Mouse (Mus musculus) forebrain, embryonic 13.5 days (tissue): ENCODE measurements around the gene Gm20662. TPM values are rescaled to one million over a fixed set of nuclear protein-coding genes. Genes with fewer than 3 reads are reported as not detected.

Experiments
- ATAC-seq: fragments of 200-750 bp; cut with Nextera tagmentation; 2 replicates; pipeline ENCODE4 v1.8.0; 2017
- H3K27ac ChIP-seq: fragments of 300-500 bp; sonication (generic); 2 replicates; pipeline ENCODE4 v1.5.1; 2015; ENCODE audit warnings: inconsistent platforms, mild to moderate bottlenecking, moderate library complexity
- H3K27me3 ChIP-seq: fragments of 300-500 bp; sonication (generic); 2 replicates; pipeline ENCODE4 v1.6.1; 2015; ENCODE audit warnings: mild to moderate bottlenecking, inconsistent platforms
- H3K36me3 ChIP-seq: fragments of 300-500 bp; sonication (generic); 2 replicates; pipeline ENCODE4 v1.6.1; 2015; ENCODE audit warnings: mild to moderate bottlenecking, inconsistent platforms; ENCODE audit not compliant: poor library complexity, severe bottlenecking
- H3K4me1 ChIP-seq: fragments of 300-500 bp; sonication (generic); 2 replicates; pipeline ENCODE4 v1.6.1; 2015; ENCODE audit warnings: inconsistent platforms
- H3K4me2 ChIP-seq: fragments of 300-500 bp; sonication (generic); 2 replicates; pipeline ENCODE4 v1.6.1; 2015; ENCODE audit warnings: inconsistent platforms, mild to moderate bottlenecking, moderate library complexity
- H3K4me3 ChIP-seq: fragments of 300-500 bp; sonication (generic); 2 replicates; pipeline ENCODE4 v1.5.1; 2015; ENCODE audit warnings: mild to moderate bottlenecking, inconsistent platforms
- H3K9ac ChIP-seq: fragments of 300-500 bp; sonication (generic); 2 replicates; pipeline ENCODE4 v1.6.1; 2015; ENCODE audit warnings: mild to moderate bottlenecking, inconsistent platforms
- H3K9me3 ChIP-seq: fragments of 300-500 bp; sonication (generic); replicated peaks from 2 replicates; pipeline ENCODE4 v1.6.1; 2016; ENCODE audit warnings: inconsistent platforms
- WGBS: fragments of 180-500 bp; shearing (Covaris S2); methylation state at CpG from one replicate; pipeline ENCODE4 v1.1.7; 2015; 5-methylcytosine and 5-hydroxymethylcytosine counted together
- polyA plus RNA-seq: library from polyadenylated mRNA; unstranded; fragments of >200 nt; fragmentation: Nextera tagmentation; extraction: Ambion mirVana; gene quantifications from 2 replicates; pipeline ENCODE4 v1.2.1, GENCODE M21; 2015

The Gm20662 gene
- polyA plus RNA-seq, 1 experiment from 2014 or later = 0.52 TPM

- H3K9me3 ChIP-seq = no peaks in the 10 kb centered on the region
- H3K36me3 ChIP-seq = peaks cover 61% of the 10 kb centered on the region
- H3K4me2 ChIP-seq = no peak overlapping the region
- peaks cover 30% of the 10 kb centered on the region for H3K4me1 ChIP-seq
- WGBS = 83% methylated on average over 4 of the region's 4 CpGs
- no peak for ATAC-seq
- H3K27ac ChIP-seq = no peak overlapping the region
- H3K9ac ChIP-seq = no peak overlapping the region
- no peaks in the 10 kb centered on the region for H3K27me3 ChIP-seq
- H3K4me3 ChIP-seq = no peak overlapping the region
Measured at GRCm38 (mm10) chr9:108051931-108052220, 55.7 kb downstream of the Gm20662 start.

- Histone ChIP-seq H3K4me1 (peaks cover 30% of the 10 kb centered on the region), H3K36me3 (peaks cover 61% of the 10 kb centered on the region), H3K27me3 (no peaks in the 10 kb centered on the region), H3K9ac (no peak overlapping the region), H3K27ac (no peak overlapping the region), H3K4me3 (no peak overlapping the region), H3K9me3 (no peaks in the 10 kb centered on the region), H3K4me2 (no peak overlapping the region)
- WGBS = 75% methylated on average over 7 of the region's 7 CpGs
- ATAC-seq = no peak
Measured at GRCm38 (mm10) chr9:108052411-108052810, 56.3 kb downstream of the Gm20662 start.

- Histone ChIP-seq H3K9ac (no peak within 1 kb of the TSS), H3K36me3 (peaks cover 64% of the 10 kb centered on the region), H3K27ac (no peak within 1 kb of the TSS; the same call in 1 of the 2 replicates), H3K4me1 (peaks cover 24% of the 10 kb centered on the region), H3K4me3 (0 out of 2 replicates have a peak within 1 kb of the TSS, but pooled peaks have one; percentile 7), H3K9me3 (no peaks in the 10 kb centered on the region), H3K27me3 (no peaks in the 10 kb centered on the region), H3K4me2 (peak within 1 kb of the TSS; percentile 49)
- 59% methylated on average over 20 of the region's 20 CpGs for WGBS
- peak; percentile 25; the same call in 1 of the 2 replicates for ATAC-seq
Measured at GRCm38 (mm10) chr9:108052885-108053664, 56.9 kb downstream of the Gm20662 start, which contains the start of gene Amigo3. TSS of gene Amigo3 (plus strand) at chr9:108053159.

GRCm38 (mm10) chr9:108053665-108054225 lies 57.6 kb downstream of the Gm20662 start:
- no peak overlapping the region for H3K9ac ChIP-seq
- H3K36me3 ChIP-seq = peaks cover 71% of the 10 kb centered on the region
- no peak overlapping the region for H3K4me3 ChIP-seq
- H3K4me2 ChIP-seq = no peak overlapping the region
- ATAC-seq = no peak
- peaks cover 18% of the 10 kb centered on the region for H3K4me1 ChIP-seq
- WGBS = 95% methylated on average over 15 of the region's 15 CpGs
- H3K27ac ChIP-seq = no peak overlapping the region
- H3K27me3 ChIP-seq = no peaks in the 10 kb centered on the region
- H3K9me3 ChIP-seq = no peaks in the 10 kb centered on the region

- no peak for ATAC-seq
- Histone ChIP-seq H3K4me2 (no peak overlapping the region), H3K27me3 (no peaks in the 10 kb centered on the region), H3K4me3 (no peak overlapping the region), H3K4me1 (peaks cover 17% of the 10 kb centered on the region), H3K9me3 (no peaks in the 10 kb centered on the region), H3K36me3 (peaks cover 78% of the 10 kb centered on the region), H3K27ac (no peak overlapping the region), H3K9ac (no peak overlapping the region)
- WGBS = 93% methylated on average over 22 of the region's 22 CpGs
Measured at GRCm38 (mm10) chr9:108054331-108055040, 58.3 kb downstream of the Gm20662 start.

- no peak overlapping the region for H3K4me3 ChIP-seq
- no peak overlapping the region for H3K4me2 ChIP-seq
- no peaks in the 10 kb centered on the region for H3K27me3 ChIP-seq
- H3K36me3 ChIP-seq = peaks cover 84% of the 10 kb centered on the region
- no peak for ATAC-seq
- H3K27ac ChIP-seq = no peak overlapping the region
- H3K9ac ChIP-seq = no peak overlapping the region
- H3K4me1 ChIP-seq = peaks cover 11% of the 10 kb centered on the region
- WGBS = 93% methylated on average over 1 of the region's 1 CpGs
- no peaks in the 10 kb centered on the region for H3K9me3 ChIP-seq
Measured at GRCm38 (mm10) chr9:108055061-108055460, 58.9 kb downstream of the Gm20662 start.

- Histone ChIP-seq H3K4me1 (peaks cover 9% of the 10 kb centered on the region), H3K27ac (no peak overlapping the region), H3K4me2 (no peak overlapping the region), H3K9ac (no peak overlapping the region), H3K9me3 (no peaks in the 10 kb centered on the region), H3K4me3 (no peak overlapping the region), H3K36me3 (peaks cover 84% of the 10 kb centered on the region), H3K27me3 (no peaks in the 10 kb centered on the region)
- no peak for ATAC-seq
- 92% methylated on average over 6 of the region's 6 CpGs for WGBS
Measured at GRCm38 (mm10) chr9:108055661-108056237, 59.6 kb downstream of the Gm20662 start.

GRCm38 (mm10) chr9:108056361-108057261 lies 60.5 kb downstream of the Gm20662 start:
- Histone ChIP-seq H3K4me3 (no peak overlapping the region), H3K36me3 (peaks cover 81% of the 10 kb centered on the region), H3K4me2 (no peak overlapping the region), H3K27me3 (no peaks in the 10 kb centered on the region), H3K4me1 (peaks cover 9% of the 10 kb centered on the region), H3K9me3 (no peaks in the 10 kb centered on the region), H3K9ac (no peak overlapping the region), H3K27ac (no peak overlapping the region)
- WGBS = 85% methylated on average over 28 of the region's 28 CpGs
- no peak for ATAC-seq

GRCm38 (mm10) chr9:108057262-108057562 lies 61.1 kb downstream of the Gm20662 start:
- ATAC-seq = no peak
- H3K36me3 ChIP-seq = peaks cover 81% of the 10 kb centered on the region

GRCm38 (mm10) chr9:108058291-108058690 lies 62.1 kb downstream of the Gm20662 start:
- peaks cover 2% of the 10 kb centered on the region for H3K4me1 ChIP-seq
- no peak overlapping the region for H3K27ac ChIP-seq
- H3K9ac ChIP-seq = no peak overlapping the region
- ATAC-seq = no peak
- peaks cover 91% of the 10 kb centered on the region for H3K36me3 ChIP-seq
- no peaks in the 10 kb centered on the region for H3K9me3 ChIP-seq
- H3K4me3 ChIP-seq = no peak overlapping the region
- WGBS = 92% methylated on average over 9 of the region's 9 CpGs
- no peak overlapping the region for H3K4me2 ChIP-seq
- no peaks in the 10 kb centered on the region for H3K27me3 ChIP-seq

More at GRCm38 (mm10) chr9:108057262-108057562, 61.1 kb downstream of the Gm20662 start:
- Histone ChIP-seq H3K9ac (no peak overlapping the region), H3K4me1 (peaks cover 9% of the 10 kb centered on the region), H3K27ac (no peak overlapping the region), H3K27me3 (no peaks in the 10 kb centered on the region), H3K4me3 (no peak overlapping the region), H3K4me2 (no peak overlapping the region), H3K9me3 (no peaks in the 10 kb centered on the region)
- WGBS = 93% methylated on average over 5 of the region's 5 CpGs

- Histone ChIP-seq H3K4me1 (no peaks in the 10 kb centered on the region), H3K4me2 (no peak overlapping the region), H3K27ac (no peak overlapping the region), H3K36me3 (peaks cover 70% of the 10 kb centered on the region), H3K4me3 (no peak overlapping the region), H3K27me3 (no peaks in the 10 kb centered on the region), H3K9me3 (no peaks in the 10 kb centered on the region), H3K9ac (no peak overlapping the region)
- WGBS = 90% methylated on average over 3 of the region's 3 CpGs
- no peak for ATAC-seq
Measured at GRCm38 (mm10) chr9:108062142-108062541, 66.0 kb downstream of the Gm20662 start.
